Mouse (Mus musculus) thymus, adult 2 months (tissue): ENCODE data around the gene Piezo1.

Experiments
- CTCF ChIP-seq: fragments of 200-500 bp; IDR thresholded peaks from 2 replicates; pipeline ENCODE4 v1.5.1; 2012; ENCODE audit warnings: mild to moderate bottlenecking, control low read depth, low read length, moderate library complexity, borderline replicate concordance; ENCODE audit not compliant: control insufficient read depth, poor library complexity, insufficient read depth; ENCODE audit errors: extremely low read depth
- POLR2A ChIP-seq: fragments of 200-500 bp; IDR thresholded peaks from 2 replicates; pipeline ENCODE4 v1.6.1; 2012; ENCODE audit warnings: mild to moderate bottlenecking, low read length, control low read depth, moderate library complexity; ENCODE audit not compliant: control insufficient read depth, poor library complexity, insufficient read depth; ENCODE audit errors: extremely low read depth

DNA sequence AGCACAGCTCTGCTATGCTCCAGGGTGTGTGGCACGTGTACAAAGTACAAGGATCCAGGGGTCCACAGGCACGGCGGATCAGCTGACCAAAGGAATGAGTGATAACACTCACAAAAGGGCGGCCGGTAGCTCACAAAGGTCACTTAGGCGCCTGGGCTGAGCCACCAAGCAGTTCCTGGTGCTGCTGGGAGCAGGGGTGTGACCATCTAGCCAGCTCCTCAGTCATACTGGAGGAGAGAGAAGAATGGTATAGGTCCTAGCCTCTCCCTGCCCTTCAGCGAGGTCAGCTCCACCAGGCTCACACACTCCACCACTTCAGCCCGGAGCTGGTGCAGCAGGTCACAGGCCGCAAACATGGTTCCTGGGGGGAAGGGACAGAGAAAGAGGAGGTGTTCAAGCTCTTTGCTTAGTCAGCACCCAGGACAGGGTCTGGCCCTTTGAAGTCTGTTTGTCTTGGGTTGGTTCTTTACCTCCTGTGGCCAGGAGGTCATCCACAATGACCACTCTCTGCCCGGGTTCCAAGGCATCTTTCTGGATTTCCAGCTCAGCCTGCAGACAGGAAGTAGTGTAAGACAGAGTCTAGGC is 23.6 kb upstream of the Piezo1 start:
- TF ChIP-seq CTCF (no peak), POLR2A (no peak)
